Mouse (Mus musculus) CH12.LX (cell line): ENCODE measurements at regions not wholly inside any gene's neighbourhood (a gene's known extent, or its start where the extent isn't known, plus 50 kb on each side); places are given as distances from the start of the nearest gene placed in this dataset.

ENCODE experiments used
- DNase-seq: peaks from one replicate; pipeline ENCODE4 v3.0.0-alpha.2; 2013; ENCODE audit errors: extremely low read depth
- H3K27ac ChIP-seq: 2 replicates; pipeline ENCODE4 v1.5.1; 2012; ENCODE audit warnings: low read depth, mild to moderate bottlenecking, control low read depth, moderate library complexity; ENCODE audit not compliant: insufficient read depth
- H3K27me3 ChIP-seq: replicated peaks from 2 replicates; pipeline ENCODE3; 2012; ENCODE audit warnings: inconsistent platforms
- H3K36me3 ChIP-seq, 2 experiments: replicated peaks in 1 of 2; 2 replicates each; pipeline versions ENCODE3 to v1.6.1; 2012; ENCODE audit warnings: inconsistent platforms in 1 of 2, low read length in 1 of 2, mild to moderate bottlenecking in 1 of 2, mixed read lengths in 1 of 2, moderate library complexity in 1 of 2; ENCODE audit not compliant: control insufficient read depth in 1 of 2, insufficient read depth in 1 of 2
- H3K4me1 ChIP-seq, 2 experiments: 2 replicates each; pipeline ENCODE4 v1.6.1; 2012; ENCODE audit warnings: inconsistent platforms in 1 of 2, moderate library complexity in 1 of 2; ENCODE audit not compliant: insufficient read depth in 2 of 2, control insufficient read depth in 1 of 2
- H3K4me2 ChIP-seq: 2 replicates; pipeline ENCODE4 v1.6.1; 2012; ENCODE audit warnings: low read depth, mild to moderate bottlenecking, control low read depth; ENCODE audit not compliant: poor library complexity, insufficient read depth, severe bottlenecking
- H3K4me3 ChIP-seq, 3 experiments: fragments of 150-350 bp in 1 of 3; sonication (generic) in 1 of 3; replicated peaks in 1 of 3; 2 replicates each; pipeline versions ENCODE3 to v1.5.1; 2011 to 2012; ENCODE audit warnings: low read depth in 2 of 3, low read length in 2 of 3, mild to moderate bottlenecking in 2 of 3, moderate library complexity in 2 of 3, control low read depth in 1 of 3, improper control_type of control experiment in 1 of 3, inconsistent platforms in 1 of 3, mixed read lengths in 1 of 3; ENCODE audit not compliant: poor library complexity in 1 of 3
- H3K79me2 ChIP-seq: replicated peaks from 2 replicates; pipeline ENCODE4 v1.6.1; 2012; ENCODE audit warnings: mild to moderate bottlenecking, moderate library complexity; ENCODE audit not compliant: control insufficient read depth, poor library complexity, insufficient read depth, severe bottlenecking; ENCODE audit errors: extremely low read depth
- H3K9ac ChIP-seq: 2 replicates; pipeline ENCODE4 v1.6.1; 2012; ENCODE audit warnings: low read depth, mild to moderate bottlenecking, control low read depth, moderate library complexity; ENCODE audit not compliant: insufficient read depth
- H3K9me3 ChIP-seq: replicated peaks from 2 replicates; pipeline ENCODE3; 2012; ENCODE audit warnings: low read length, inconsistent platforms, mixed read lengths
- ELF1 ChIP-seq: IDR thresholded peaks from 2 replicates; pipeline ENCODE4 v1.6.1; 2014; ENCODE audit warnings: low read depth, mild to moderate bottlenecking, inconsistent platforms, low read length, improper control_type of control experiment
- EP300 ChIP-seq: IDR thresholded peaks from 2 replicates; pipeline ENCODE4 v1.6.1; 2011; ENCODE audit warnings: low read length, improper control_type of control experiment
- GABPA ChIP-seq: IDR thresholded peaks from 2 replicates; pipeline ENCODE4 v1.6.1; 2012; ENCODE audit warnings: low read depth, low read length, improper control_type of control experiment, inconsistent platforms; ENCODE audit not compliant: insufficient replicate concordance
- HCFC1 ChIP-seq: IDR thresholded peaks from 2 replicates; pipeline ENCODE4 v1.6.1; 2012; ENCODE audit warnings: low read depth, mild to moderate bottlenecking, inconsistent platforms, low read length, improper control_type of control experiment
- IRF4 ChIP-seq: IDR thresholded peaks from 2 replicates; pipeline ENCODE4 v1.6.1; 2014; ENCODE audit warnings: low read depth, mild to moderate bottlenecking, inconsistent platforms, low read length, improper control_type of control experiment
- JUN ChIP-seq: IDR thresholded peaks from 2 replicates; pipeline ENCODE4 v1.6.1; 2011; ENCODE audit warnings: low read depth, mild to moderate bottlenecking, low read length, improper control_type of control experiment, moderate library complexity; ENCODE audit not compliant: insufficient read depth
- JUND ChIP-seq: conservative IDR thresholded peaks from 2 replicates; pipeline ENCODE4 v1.6.1; 2011; ENCODE audit warnings: low read depth, low read length, improper control_type of control experiment
- MAFK ChIP-seq: IDR thresholded peaks from 2 replicates; pipeline ENCODE4 v1.6.1; 2011; ENCODE audit warnings: low read length, improper control_type of control experiment; ENCODE audit not compliant: insufficient replicate concordance
- MEF2A ChIP-seq: IDR thresholded peaks from 2 replicates; pipeline ENCODE4 v1.6.1; 2014; ENCODE audit warnings: low read depth, mild to moderate bottlenecking, inconsistent platforms, low read length, improper control_type of control experiment, borderline replicate concordance
- MYC ChIP-seq: IDR thresholded peaks from 2 replicates; pipeline ENCODE4 v1.6.1; 2011; ENCODE audit warnings: low read depth, mild to moderate bottlenecking, improper control_type of control experiment, low read length
- PAX5 ChIP-seq: IDR thresholded peaks from 2 replicates; pipeline ENCODE4 v1.6.1; 2012; ENCODE audit warnings: low read length, inconsistent platforms, mixed read lengths
- POLR2A ChIP-seq: IDR thresholded peaks from 2 replicates; pipeline ENCODE4 v1.6.1; 2011; ENCODE audit warnings: low read depth, mild to moderate bottlenecking, improper control_type of control experiment, low read length
- TBP ChIP-seq: conservative IDR thresholded peaks from 2 replicates; pipeline ENCODE4 v1.6.1; 2011; ENCODE audit warnings: low read depth, low read length, improper control_type of control experiment
- USF1 ChIP-seq: IDR thresholded peaks from 2 replicates; pipeline ENCODE4 v1.6.1; 2014; ENCODE audit warnings: low read depth, mild to moderate bottlenecking, inconsistent platforms, low read length, improper control_type of control experiment
- ZC3H11A ChIP-seq: IDR thresholded peaks from 2 replicates; pipeline ENCODE4 v1.6.1; 2012; ENCODE audit warnings: low read depth, mild to moderate bottlenecking, inconsistent platforms, low read length, improper control_type of control experiment
- ZNF384 ChIP-seq: IDR thresholded peaks from 2 replicates; pipeline ENCODE4 v1.6.1; 2012; ENCODE audit warnings: low read depth, low read length, improper control_type of control experiment, inconsistent platforms
- dilution Hi-C: fragments of 300-500 bp; cut with MboI; formaldehyde crosslinking; loops from 2 replicates; pipeline ENCODE4 v1.14.3; 2020; ENCODE audit warnings: low sequenced_read_pairs; ENCODE audit not compliant: extremely low pct_unique_long_range_greater_than_20kb, extremely low pct_ligation_motif_present
- in situ Hi-C: fragments of 300-500 bp; cut with MboI; formaldehyde crosslinking; loops from 3 replicates; pipeline ENCODE4 v1.14.3; 2019; ENCODE audit warnings: low sequenced_read_pairs, low pct_ligation_motif_present, low pct_unique_long_range_greater_than_20kb, mixed read lengths

GRCm38 (mm10) chr6:31260645-31261345 lies 137.7 kb upstream of the Mkln1 start:
- Histone ChIP-seq H3K27me3 (no peaks in the 10 kb centered on the region), H3K27ac (no peak overlapping the region), H3K9ac (no peak overlapping the region), H3K4me2 (no peak overlapping the region), H3K79me2 (no peaks in the 10 kb centered on the region), H3K9me3 (no peaks in the 10 kb centered on the region), H3K4me1 (peaks cover 4 to 16% of the 10 kb centered on the region in 2 experiments; a peak in 3 of 4 replicates), H3K36me3 (peaks cover 0 to 2% of the 10 kb centered on the region in 2 experiments), H3K4me3 (no peak overlapping the region)
- TF ChIP-seq JUN (no peak), MYC (no peak)
- in situ Hi-C loops, result no loop called here
- dilution Hi-C loops, result no loop called here
- no peak for DNase-seq

DNA sequence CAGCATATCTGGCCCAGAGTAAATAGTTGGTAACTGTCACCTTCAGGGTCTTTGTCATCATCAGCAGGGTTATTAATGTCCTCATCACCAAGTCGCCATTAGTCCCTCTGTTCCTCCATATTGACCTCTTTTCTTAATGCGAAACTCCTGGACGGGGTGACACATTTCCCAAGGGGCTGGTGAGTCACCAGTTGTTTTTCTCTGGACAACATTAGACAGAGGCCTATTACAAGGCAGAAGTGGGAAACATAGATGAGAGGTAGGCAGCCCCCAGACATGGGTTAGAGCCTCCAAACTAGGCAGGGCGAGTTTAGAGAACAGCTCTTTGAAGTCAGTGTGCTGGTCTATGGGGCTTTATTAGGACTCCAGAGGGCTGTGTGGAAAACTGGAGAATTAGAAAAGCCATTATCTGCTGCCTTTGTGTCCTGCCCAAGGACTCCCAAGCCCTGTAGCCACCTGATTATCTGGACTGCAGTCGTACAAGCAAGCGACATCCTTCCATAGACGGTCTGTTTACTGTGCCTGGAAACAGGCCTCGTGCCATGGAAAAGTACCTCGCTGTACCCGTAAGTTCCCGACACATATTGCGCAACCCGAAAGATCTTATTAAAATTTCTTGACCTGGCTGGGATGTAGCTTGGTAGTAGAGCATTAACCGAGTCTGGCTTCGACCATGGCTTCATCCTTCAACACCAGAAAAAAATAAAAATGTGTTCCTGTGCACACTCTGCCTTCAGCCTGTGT lies 136.6 kb upstream of the Mkln1 start:
- dilution Hi-C loops, result no loop called here
- no peak for TF ChIP-seq ZC3H11A
- no peak for TF ChIP-seq ZNF384
- no peak for TF ChIP-seq HCFC1
- no peak for TF ChIP-seq USF1
- TF ChIP-seq ELF1, result no peak
- TF ChIP-seq GABPA, result no peak
- TF ChIP-seq PAX5, result no peak
- TF ChIP-seq POLR2A, result no peak
- TF ChIP-seq MYC, result no peak
- no peak for TF ChIP-seq JUND
- TF ChIP-seq EP300, result no peak
- no peak for TF ChIP-seq TBP
- no peak for TF ChIP-seq IRF4
- TF ChIP-seq MAFK, result no peak
- no peak for TF ChIP-seq MEF2A
- no peaks in the 10 kb centered on the region for H3K79me2 ChIP-seq
- no peaks in the 10 kb centered on the region for H3K27me3 ChIP-seq
- DNase-seq, result no peak
- no peak overlapping the region for H3K27ac ChIP-seq
- H3K4me2 ChIP-seq, result no peak overlapping the region
- H3K9ac ChIP-seq, result no peak overlapping the region
- no peak overlapping the region for H3K4me3 ChIP-seq
- peaks cover 6 to 16% of the 10 kb centered on the region in 2 experiments; a peak in 3 of 4 replicates for H3K4me1 ChIP-seq
- H3K36me3 ChIP-seq, result peaks cover 0 to 2% of the 10 kb centered on the region in 2 experiments
- H3K9me3 ChIP-seq, result no peaks in the 10 kb centered on the region
- in situ Hi-C loops, result no loop called here
